In genomic region chr5:115347564-115347963, GRCm38 (mm10) we compare ENCODE assay signal across 8 mouse cellular contexts. TPM values are rescaled to one million over a fixed set of nuclear protein-coding genes. Genes with fewer than 3 reads are reported as not detected.
A peak's percentile ranks its signal among the peaks of the same experiment; 100 is the strongest.
DNase-seq lines count a peak whose midpoint lies in the region; ATAC-seq and TF ChIP-seq lines count a peak whose summit lies in the region.

No protein-coding gene starts in this region.

- H3K27me3 ChIP-seq in ES-Bruce4 (ENCODE audit: control insufficient read depth, insufficient read depth, low read length, poor library complexity, severe bottlenecking), result no peaks in the 10 kb centered on the region
- no peaks in the 10 kb centered on the region for H3K27me3 ChIP-seq in forebrain, embryonic 13.5 days
- H3K27me3 ChIP-seq in lung, embryonic 16.5 days (ENCODE audit: control insufficient read depth, insufficient read depth, low read depth, low read length), result no peaks in the 10 kb centered on the region

- ATAC-seq in forebrain, embryonic 13.5 days, result no peak; the same call in 1 of the 2 replicates
- peak; percentile 42 for ATAC-seq in lung, embryonic 16.5 days (ENCODE audit: low read depth)

- no peak for TF ChIP-seq EP300 in ES-Bruce4 (IDR thresholded peaks at IDR 0.05; ENCODE audit: insufficient read depth, low read depth, low read length)

- peak overlapping the region; percentile 100 for H3K4me2 ChIP-seq in forebrain, embryonic 13.5 days
- H3K4me2 ChIP-seq in lung, embryonic 16.5 days (ENCODE audit: low read depth, low read length), result peak overlapping the region; percentile 91

- H3K27ac ChIP-seq in ES-Bruce4 (ENCODE audit: insufficient read depth, low read length), result no peak overlapping the region
- H3K27ac ChIP-seq in forebrain, embryonic 13.5 days, result peak overlapping the region; percentile 1; the same call in 1 of the 2 replicates
- peak overlapping the region; percentile 93; the same call in 1 of the 2 replicates for H3K27ac ChIP-seq in layer of hippocampus, adult 2 months
- no peak overlapping the region for H3K27ac ChIP-seq in lung, embryonic 16.5 days (ENCODE audit: low read length)

- H3K36me3 ChIP-seq in ES-Bruce4 (ENCODE audit: control insufficient read depth, insufficient read depth, low read length, poor library complexity, severe bottlenecking), result peaks cover 31% of the 10 kb centered on the region
- peaks cover 35% of the 10 kb centered on the region for H3K36me3 ChIP-seq in forebrain, embryonic 13.5 days (ENCODE audit: poor library complexity, severe bottlenecking)
- H3K36me3 ChIP-seq in lung, embryonic 16.5 days (ENCODE audit: control insufficient read depth, insufficient read depth, low read length), result peaks cover 30% of the 10 kb centered on the region

- H3K4me3 ChIP-seq in ES-Bruce4 (ENCODE audit: low read depth, low read length), result peak overlapping the region; percentile 43; the same call in 1 of the 2 replicates
- H3K4me3 ChIP-seq in forebrain, embryonic 13.5 days, result peak overlapping the region; percentile 95
- H3K4me3 ChIP-seq in layer of hippocampus, adult 2 months, result peak overlapping the region; percentile 93
- peak overlapping the region; percentile 92 for H3K4me3 ChIP-seq in lung, embryonic 16.5 days (ENCODE audit: low read length)

- DNase-seq in c-Kit-positive CD71-positive TER-119-negative erythroid progenitor cells, embryonic 14.5 days (ENCODE audit: low read depth), result peak; percentile 91
- peak; percentile 85 to 87 for DNase-seq in heart, postnatal 14 days
- peak; percentile 64 to 80 for DNase-seq in layer of hippocampus, adult 2 months (ENCODE audit: low spot score in 2 of 2)
- peak; percentile 69 for DNase-seq in ovary, adult 18-20 months (ENCODE audit: low spot score)
- DNase-seq in thymus, postnatal 0 days (ENCODE audit: low spot score), result peak; percentile 85

- TF ChIP-seq CTCF in ES-Bruce4 (IDR thresholded peaks at IDR 0.05; ENCODE audit: low read depth, low read length), result peak; percentile 86
- TF ChIP-seq CTCF in layer of hippocampus, adult 2 months (conservative IDR thresholded peaks at IDR 0.05), result peak; percentile 98

- TF ChIP-seq POLR2A in ES-Bruce4 (IDR thresholded peaks at IDR 0.05; ENCODE audit: insufficient read depth, low read length), result no peak

- H3K9ac ChIP-seq in ES-Bruce4 (ENCODE audit: low read depth, poor library complexity, severe bottlenecking), result no peak overlapping the region
- peak overlapping the region; percentile 89 for H3K9ac ChIP-seq in forebrain, embryonic 13.5 days
- H3K9ac ChIP-seq in lung, embryonic 16.5 days (ENCODE audit: low read length), result peak overlapping the region; percentile 92

- no peaks in the 10 kb centered on the region for H3K9me3 ChIP-seq in ES-Bruce4 (replicated peaks; ENCODE audit: control insufficient read depth, insufficient read depth, low read length, poor library complexity, severe bottlenecking)
- 0 out of 2 replicates have a peak, but pooled peaks cover 6% of the 10 kb centered on the region for H3K9me3 ChIP-seq in forebrain, embryonic 13.5 days (replicated peaks)
- H3K9me3 ChIP-seq in lung, embryonic 16.5 days (ENCODE audit: control insufficient read depth, low read length), result peaks cover 3% of the 10 kb centered on the region; the same call in 1 of the 2 replicates

- no peaks in the 10 kb centered on the region for H3K4me1 ChIP-seq in ES-Bruce4 (ENCODE audit: control insufficient read depth, insufficient read depth, low read length)
- H3K4me1 ChIP-seq in forebrain, embryonic 13.5 days, result peaks cover 21% of the 10 kb centered on the region
- peaks cover 13% of the 10 kb centered on the region for H3K4me1 ChIP-seq in lung, embryonic 16.5 days (replicated peaks; ENCODE audit: control insufficient read depth, insufficient read depth, low read length)

- intact Hi-C loops in heart, postnatal 14 days (cut with DNase I), result loop anchor here (2.0 to 10.0 kb wide), 3 partner anchors 45 to 285 kb away; partner anchors contain the start of gene Rab35

- WGBS in forebrain, embryonic 13.5 days, result 5% methylated on average over 5 of the region's 5 CpGs
- WGBS in lung, embryonic 16.5 days, result 1% methylated on average over 5 of the region's 5 CpGs

RNA-seq across cellular contexts. Expression of gene Cox6a1, which starts 1.2 kb away (rescaled TPM):
- 319 and 337 TPM in 2 replicates for polyA plus RNA-seq in ES-Bruce4 (2011; ENCODE audit: insufficient read depth, insufficient read length, low read depth, missing spikeins)
- 965 and 999 TPM in 2 replicates for polyA plus RNA-seq in forebrain, embryonic 13.5 days (2015; fragmentation: Nextera tagmentation; extraction: Ambion mirVana)
- 100 to 1,000 TPM; 367 to 372 TPM for total RNA-seq in heart, postnatal 14 days (2021)
- 100 to 1,000 TPM; 685 to 700 TPM for total RNA-seq in layer of hippocampus, adult 2 months (2021)
- 920 and 937 TPM in 2 replicates for polyA plus RNA-seq in lung, embryonic 16.5 days (2015; fragmentation: Nextera tagmentation; extraction: Ambion mirVana)
- polyA plus RNA-seq in thymus, postnatal 0 days (2015; fragmentation: Nextera tagmentation; extraction: Ambion mirVana), result 1,056 and 1,106 TPM in 2 replicates

RNA-seq across cellular contexts. Expression of gene Triap1, which starts 6.5 kb away (rescaled TPM):
- 21.6 and 22.9 TPM in 2 replicates for polyA plus RNA-seq in ES-Bruce4 (2011; ENCODE audit: insufficient read depth, insufficient read length, low read depth, missing spikeins)
- polyA plus RNA-seq in forebrain, embryonic 13.5 days (2015; fragmentation: Nextera tagmentation; extraction: Ambion mirVana), result 58.6 and 64.3 TPM in 2 replicates
- total RNA-seq in heart, postnatal 14 days (2021), result 10 to 100 TPM; 21.1 to 23.1 TPM
- total RNA-seq in layer of hippocampus, adult 2 months (2021), result 10 to 100 TPM; 22.3 to 25.4 TPM
- polyA plus RNA-seq in lung, embryonic 16.5 days (2015; fragmentation: Nextera tagmentation; extraction: Ambion mirVana), result 59.2 and 61.4 TPM in 2 replicates
- 64.6 and 65.2 TPM in 2 replicates for polyA plus RNA-seq in thymus, postnatal 0 days (2015; fragmentation: Nextera tagmentation; extraction: Ambion mirVana)

RNA-seq across cellular contexts. Expression of gene Gatc, which starts 6.6 kb away (rescaled TPM):
- 12.9 and 17.3 TPM in 2 replicates for polyA plus RNA-seq in ES-Bruce4 (2011; ENCODE audit: insufficient read depth, insufficient read length, low read depth, missing spikeins)
- 31.8 and 34.1 TPM in 2 replicates for polyA plus RNA-seq in forebrain, embryonic 13.5 days (2015; fragmentation: Nextera tagmentation; extraction: Ambion mirVana)
- total RNA-seq in heart, postnatal 14 days (2021), result 10 to 100 TPM; 16.0 to 17.0 TPM
- 10 to 100 TPM; 19.5 to 20.8 TPM for total RNA-seq in layer of hippocampus, adult 2 months (2021)
- polyA plus RNA-seq in lung, embryonic 16.5 days (2015; fragmentation: Nextera tagmentation; extraction: Ambion mirVana), result 25.5 and 27.5 TPM in 2 replicates
- polyA plus RNA-seq in thymus, postnatal 0 days (2015; fragmentation: Nextera tagmentation; extraction: Ambion mirVana), result 11.6 and 12.5 TPM in 2 replicates

RNA-seq across cellular contexts. Expression of gene Srsf9, which starts 20.6 kb away (rescaled TPM):
- polyA plus RNA-seq in ES-Bruce4 (2011; ENCODE audit: insufficient read depth, insufficient read length, low read depth, missing spikeins), result 107 and 111 TPM in 2 replicates
- 255 and 263 TPM in 2 replicates for polyA plus RNA-seq in forebrain, embryonic 13.5 days (2015; fragmentation: Nextera tagmentation; extraction: Ambion mirVana)
- total RNA-seq in heart, postnatal 14 days (2021), result 10 to 100 TPM; 26.3 to 26.9 TPM
- total RNA-seq in layer of hippocampus, adult 2 months (2021), result 100 to 1,000 TPM in 1 of 2 experiments, 10 to 100 TPM in 1; 91.4 to 102 TPM
- polyA plus RNA-seq in lung, embryonic 16.5 days (2015; fragmentation: Nextera tagmentation; extraction: Ambion mirVana), result 157 and 223 TPM in 2 replicates
- 236 and 257 TPM in 2 replicates for polyA plus RNA-seq in thymus, postnatal 0 days (2015; fragmentation: Nextera tagmentation; extraction: Ambion mirVana)

RNA-seq across cellular contexts. Expression of gene Dynll1, which starts 46.8 kb away (rescaled TPM):
- polyA plus RNA-seq in ES-Bruce4 (2011; ENCODE audit: insufficient read depth, insufficient read length, low read depth, missing spikeins), result 556 and 609 TPM in 2 replicates
- polyA plus RNA-seq in forebrain, embryonic 13.5 days (2015; fragmentation: Nextera tagmentation; extraction: Ambion mirVana), result 1,571 and 1,757 TPM in 2 replicates
- 100 to 1,000 TPM; 135 to 185 TPM for total RNA-seq in heart, postnatal 14 days (2021)
- total RNA-seq in layer of hippocampus, adult 2 months (2021), result 100 to 1,000 TPM; 727 to 730 TPM
- 1,463 and 1,496 TPM in 2 replicates for polyA plus RNA-seq in lung, embryonic 16.5 days (2015; fragmentation: Nextera tagmentation; extraction: Ambion mirVana)
- 1,203 and 1,571 TPM in 2 replicates for polyA plus RNA-seq in thymus, postnatal 0 days (2015; fragmentation: Nextera tagmentation; extraction: Ambion mirVana)

Comparison
In these comparisons a context has a peak if more than half of its experiments do, and no peak if none do; other contexts are left out.
1. H3K27ac ChIP-seq: peak in forebrain, embryonic 13.5 days (single experiment) and layer of hippocampus, adult 2 months (single experiment); none in ES-Bruce4 (single experiment) and lung, embryonic 16.5 days (single experiment).
2. H3K4me3 ChIP-seq: peak in every context shown above with its lines; median percentile 95 in forebrain, embryonic 13.5 days; 93 in layer of hippocampus, adult 2 months; 92 in lung, embryonic 16.5 days; 43 in ES-Bruce4.
3. Peak in every context shown above with its lines, with median percentiles within 50 percentile points of each other: DNase-seq.